Mouse (Mus musculus) midbrain, embryonic 14.5 days (tissue): ENCODE measurements around the gene Smpd1. TPM values are rescaled to one million over a fixed set of nuclear protein-coding genes. Genes with fewer than 3 reads are reported as not detected.

ENCODE experiments used
- ATAC-seq: fragments of 200-750 bp; cut with Nextera tagmentation; 2 replicates; pipeline ENCODE4 v1.8.0; 2017; ENCODE audit warnings: moderate number of reproducible peaks, moderate library complexity; ENCODE audit not compliant: low FRiP score, low TSS enrichment
- DNase-seq: peaks from one replicate; pipeline ENCODE4 v3.0.0-alpha.2; 2015
- H3K27ac ChIP-seq: fragments of 300-500 bp; sonication (generic); replicated peaks from 2 replicates; pipeline ENCODE4 v1.5.1; 2014; ENCODE audit warnings: mild to moderate bottlenecking, low read depth, low read length, moderate library complexity
- H3K27me3 ChIP-seq: fragments of 300-500 bp; sonication (generic); 2 replicates; pipeline ENCODE4 v1.6.1; 2014; ENCODE audit warnings: low read length, control low read depth, mixed read lengths; ENCODE audit not compliant: control insufficient read depth, insufficient read depth
- H3K36me3 ChIP-seq: fragments of 300-500 bp; sonication (generic); 2 replicates; pipeline ENCODE4 v1.6.1; 2014; ENCODE audit warnings: low read length, control low read depth; ENCODE audit not compliant: control insufficient read depth, insufficient read depth
- H3K4me1 ChIP-seq: fragments of 300-500 bp; sonication (generic); 2 replicates; pipeline ENCODE4 v1.6.1; 2014; ENCODE audit warnings: mild to moderate bottlenecking, antibody characterized with exemption, low read length, control low read depth; ENCODE audit not compliant: control insufficient read depth, insufficient read depth
- H3K4me2 ChIP-seq: fragments of 300-500 bp; sonication (generic); 2 replicates; pipeline ENCODE4 v1.6.1; 2014; ENCODE audit warnings: mild to moderate bottlenecking, low read length, moderate library complexity
- H3K4me3 ChIP-seq: fragments of 300-500 bp; sonication (generic); replicated peaks from 2 replicates; pipeline ENCODE4 v1.5.1; 2014; ENCODE audit warnings: low read depth, low read length
- H3K9ac ChIP-seq: fragments of 300-500 bp; sonication (generic); replicated peaks from 2 replicates; pipeline ENCODE4 v1.6.1; 2014; ENCODE audit warnings: mild to moderate bottlenecking, low read length, moderate library complexity
- H3K9me3 ChIP-seq: fragments of 300-500 bp; sonication (generic); 2 replicates; pipeline ENCODE4 v1.6.1; 2016; ENCODE audit warnings: low read length, control low read depth, mixed read lengths; ENCODE audit not compliant: control insufficient read depth
- WGBS: fragments of 180-500 bp; shearing (Covaris S2); extraction: QIAGEN DNeasy Blood & Tissue Kit; methylation state at CpG from one replicate; pipeline ENCODE4 v1.1.7; 2014; 5-methylcytosine and 5-hydroxymethylcytosine counted together
- polyA plus RNA-seq: library from polyadenylated mRNA; unstranded; fragments of >200 nt; fragmentation: Nextera tagmentation; extraction: Ambion mirVana; gene quantifications from 2 replicates; pipeline ENCODE4 v1.2.1, GENCODE M21; 2014

Smpd1 gene
- polyA plus RNA-seq, 1 experiment from 2014 or later = 90.6 TPM

GRCm38 (mm10) chr7:105519771-105520170 lies 34.4 kb upstream of the Smpd1 start:
- DNase-seq (no peak), ATAC-seq (no peak)
- H3K4me1 ChIP-seq = peaks cover 7% of the 10 kb centered on the region; the same call in 1 of the 2 replicates
- no peak overlapping the region for H3K4me3 ChIP-seq
- H3K9me3 ChIP-seq = no peaks in the 10 kb centered on the region
- no peak overlapping the region for H3K27ac ChIP-seq
- H3K36me3 ChIP-seq = no peaks in the 10 kb centered on the region
- no peaks in the 10 kb centered on the region for H3K27me3 ChIP-seq
- no peak overlapping the region for H3K9ac ChIP-seq
- H3K4me2 ChIP-seq = no peak overlapping the region
- 78% methylated on average over 2 of the region's 2 CpGs for WGBS

DNA sequence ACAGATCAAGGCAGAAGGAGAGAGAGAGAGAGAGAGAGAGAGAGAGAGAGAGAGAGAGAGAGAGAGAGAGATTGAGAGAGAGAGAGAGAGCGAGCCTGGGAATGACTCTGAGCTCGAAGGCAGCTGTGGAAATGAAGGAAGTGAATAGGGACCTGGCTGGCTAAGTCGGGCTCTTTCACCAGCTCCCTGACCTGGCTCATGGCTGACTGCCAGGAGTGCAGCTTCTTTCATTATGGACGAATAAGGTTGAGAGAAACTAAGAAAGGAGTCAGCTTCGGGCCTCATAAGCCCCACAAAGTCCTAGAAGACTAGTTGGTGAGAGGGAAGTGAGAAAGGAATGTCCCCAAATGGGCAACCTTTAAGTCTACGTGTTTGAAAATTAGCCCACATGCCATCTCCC lies 34.0 kb upstream of the Smpd1 start:
- H3K9ac ChIP-seq = no peak overlapping the region
- H3K4me3 ChIP-seq = no peak overlapping the region
- DNase-seq (peak; percentile 19), ATAC-seq (no peak)
- H3K9me3 ChIP-seq = no peaks in the 10 kb centered on the region
- H3K27ac ChIP-seq = no peak overlapping the region
- no peak overlapping the region for H3K4me2 ChIP-seq
- 0 out of 2 replicates have a peak, but pooled peaks cover 3% of the 10 kb centered on the region for H3K4me1 ChIP-seq
- H3K36me3 ChIP-seq = no peaks in the 10 kb centered on the region
- H3K27me3 ChIP-seq = no peaks in the 10 kb centered on the region
- WGBS = 44% methylated on average over 6 of the region's 6 CpGs

- no peak overlapping the region for H3K9ac ChIP-seq
- no peak for DNase-seq
- no peak overlapping the region for H3K4me2 ChIP-seq
- WGBS = 84% methylated on average over 2 of the region's 2 CpGs
- no peaks in the 10 kb centered on the region for H3K9me3 ChIP-seq
- H3K36me3 ChIP-seq = no peaks in the 10 kb centered on the region
- H3K27ac ChIP-seq = no peak overlapping the region
- H3K4me3 ChIP-seq = no peak overlapping the region
- H3K27me3 ChIP-seq = no peaks in the 10 kb centered on the region
- no peak for ATAC-seq
- no peaks in the 10 kb centered on the region for H3K4me1 ChIP-seq
Measured at GRCm38 (mm10) chr7:105524222-105524621, 29.9 kb upstream of the Smpd1 start.

GRCm38 (mm10) chr7:105527306-105527937 lies 26.7 kb upstream of the Smpd1 start:
- no peak overlapping the region for H3K27ac ChIP-seq
- 46% methylated on average over 1 of the region's 1 CpGs for WGBS
- H3K4me1 ChIP-seq = no peaks in the 10 kb centered on the region
- H3K9me3 ChIP-seq = no peaks in the 10 kb centered on the region
- H3K36me3 ChIP-seq = no peaks in the 10 kb centered on the region
- no peak overlapping the region for H3K4me3 ChIP-seq
- ATAC-seq (peak; percentile 84; the same call in 1 of the 2 replicates), DNase-seq (peak; percentile 78)
- H3K4me2 ChIP-seq = no peak overlapping the region
- H3K9ac ChIP-seq = no peak overlapping the region
- H3K27me3 ChIP-seq = no peaks in the 10 kb centered on the region

GRCm38 (mm10) chr7:105528094-105528493 lies 26.1 kb upstream of the Smpd1 start:
- Histone ChIP-seq H3K4me2 (no peak overlapping the region), H3K9ac (no peak overlapping the region), H3K36me3 (no peaks in the 10 kb centered on the region), H3K27me3 (no peaks in the 10 kb centered on the region), H3K4me3 (no peak overlapping the region), H3K4me1 (no peaks in the 10 kb centered on the region), H3K27ac (no peak overlapping the region), H3K9me3 (no peaks in the 10 kb centered on the region)
- 78% methylated on average over 4 of the region's 4 CpGs for WGBS
- no peak for ATAC-seq
- DNase-seq = no peak

DNA sequence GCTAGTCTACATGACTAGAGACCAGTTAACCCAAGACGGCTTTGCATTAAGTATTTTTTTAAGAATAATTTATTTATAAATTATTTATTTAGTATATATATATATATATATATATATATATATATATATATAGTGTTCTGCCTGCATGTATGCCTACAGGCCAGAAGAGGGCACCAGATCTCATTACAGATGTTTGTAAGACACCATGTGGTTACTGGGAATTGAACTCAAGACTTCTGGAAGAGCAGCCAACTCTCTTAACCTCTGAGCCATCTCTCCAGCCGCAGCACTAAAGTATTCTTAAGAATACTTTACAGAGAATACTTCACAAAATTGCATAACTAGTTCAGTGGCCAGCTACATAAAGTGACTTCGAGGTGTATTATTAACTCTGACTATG lies 20.0 kb upstream of the Smpd1 start:
- peak; percentile 48 for DNase-seq
- no peak for ATAC-seq
- H3K9me3 ChIP-seq = no peaks in the 10 kb centered on the region
- H3K9ac ChIP-seq = no peak overlapping the region
- H3K36me3 ChIP-seq = no peaks in the 10 kb centered on the region
- H3K27me3 ChIP-seq = no peaks in the 10 kb centered on the region
- H3K4me1 ChIP-seq = no peaks in the 10 kb centered on the region
- no peak overlapping the region for H3K4me3 ChIP-seq
- H3K27ac ChIP-seq = no peak overlapping the region
- 74% methylated on average over 3 of the region's 3 CpGs for WGBS
- no peak overlapping the region for H3K4me2 ChIP-seq

DNA sequence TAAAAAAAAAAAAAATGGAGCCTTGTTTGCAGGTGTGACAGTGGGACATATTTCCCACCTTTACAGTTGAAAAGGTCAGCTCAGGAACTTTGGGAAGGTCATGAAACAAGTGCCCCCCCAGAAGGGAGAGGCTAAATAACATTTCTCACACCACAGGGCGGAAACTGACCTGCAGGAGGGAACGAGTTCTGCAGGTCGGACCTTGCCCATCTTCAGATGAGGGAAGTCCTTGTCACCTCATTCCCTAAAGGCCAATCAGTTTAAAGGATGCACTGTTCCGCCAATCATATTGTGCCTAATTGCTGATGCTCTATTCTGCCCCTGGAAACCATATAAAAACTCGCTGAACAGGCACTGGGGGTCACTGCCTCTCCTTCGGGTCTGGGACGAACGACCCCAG lies 8.2 kb upstream of the Smpd1 start:
- no peak for DNase-seq
- no peak overlapping the region for H3K9ac ChIP-seq
- H3K27ac ChIP-seq = no peak overlapping the region
- ATAC-seq = no peak
- no peaks in the 10 kb centered on the region for H3K36me3 ChIP-seq
- H3K27me3 ChIP-seq = no peaks in the 10 kb centered on the region
- no peak overlapping the region for H3K4me2 ChIP-seq
- no peaks in the 10 kb centered on the region for H3K9me3 ChIP-seq
- H3K4me3 ChIP-seq = no peak overlapping the region
- WGBS = 80% methylated on average over 8 of the region's 8 CpGs
- H3K4me1 ChIP-seq = no peaks in the 10 kb centered on the region

DNA sequence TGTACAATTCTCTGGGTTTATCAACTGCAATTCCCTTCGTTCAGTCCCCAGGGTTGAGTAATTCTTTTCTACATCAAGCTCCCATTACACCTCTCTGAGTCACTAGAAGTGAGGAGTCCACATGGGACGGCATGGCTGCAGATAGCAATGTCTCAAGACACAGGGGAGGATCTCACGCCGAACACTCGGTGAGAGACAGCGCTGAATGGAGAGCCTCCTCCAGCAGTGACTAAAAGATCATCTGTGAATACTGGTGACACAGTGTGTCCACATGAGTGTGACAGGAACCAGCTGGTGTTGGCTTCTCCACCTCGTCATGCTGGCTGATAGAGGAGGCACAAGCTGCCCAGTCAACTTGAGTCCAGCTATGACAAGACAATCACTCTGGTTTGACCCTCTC lies 6.2 kb upstream of the Smpd1 start:
- DNase-seq = no peak
- no peaks in the 10 kb centered on the region for H3K27me3 ChIP-seq
- H3K9me3 ChIP-seq = no peaks in the 10 kb centered on the region
- 87% methylated on average over 7 of the region's 7 CpGs for WGBS
- H3K4me3 ChIP-seq = no peak overlapping the region
- no peaks in the 10 kb centered on the region for H3K4me1 ChIP-seq
- H3K4me2 ChIP-seq = no peak overlapping the region
- no peak overlapping the region for H3K27ac ChIP-seq
- no peaks in the 10 kb centered on the region for H3K36me3 ChIP-seq
- ATAC-seq = no peak
- no peak overlapping the region for H3K9ac ChIP-seq

DNA sequence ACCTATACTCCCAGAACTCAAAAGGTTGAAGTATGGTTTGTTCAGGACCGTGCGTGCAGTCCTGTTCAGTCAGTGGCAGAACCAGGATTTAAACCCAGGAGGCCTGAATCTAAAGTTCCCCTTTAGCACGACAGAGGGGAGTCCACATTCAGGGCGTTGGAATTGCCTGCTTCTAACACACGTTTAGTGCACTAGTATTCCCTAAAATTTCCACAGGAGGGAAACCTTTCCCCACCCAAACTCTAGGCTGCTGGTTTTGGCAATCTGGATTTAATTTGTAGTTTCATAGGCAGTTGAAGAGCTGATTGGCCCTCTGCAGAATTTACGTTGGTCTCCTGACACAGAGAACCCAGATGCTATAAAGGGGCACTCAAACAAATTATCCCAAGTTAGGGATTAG lies 5.1 kb upstream of the Smpd1 start:
- H3K27ac ChIP-seq = no peak overlapping the region
- 0 out of 2 replicates have a peak, but pooled peaks cover 4% of the 10 kb centered on the region for H3K4me1 ChIP-seq
- H3K4me3 ChIP-seq = no peak overlapping the region
- WGBS = 48% methylated on average over 6 of the region's 6 CpGs
- H3K9ac ChIP-seq = no peak overlapping the region
- no peaks in the 10 kb centered on the region for H3K9me3 ChIP-seq
- DNase-seq = peak; percentile 71
- H3K36me3 ChIP-seq = no peaks in the 10 kb centered on the region
- ATAC-seq = no peak
- H3K4me2 ChIP-seq = no peak overlapping the region
- H3K27me3 ChIP-seq = no peaks in the 10 kb centered on the region
